Mouse (Mus musculus): ENCODE data around the gene Knstrn. TPM values are rescaled to one million over a fixed set of nuclear protein-coding genes. Genes with fewer than 3 reads are reported as not detected.

Knstrn gene
- polyA plus RNA-seq, 1 experiment from 2014 or later: 125 TPM

- no peak for ATAC-seq (ENCODE audit: insufficient number of reproducible peaks, insufficient read depth, low FRiP score, low TSS enrichment)
- H3K9me3 ChIP-seq: no peaks in the 10 kb centered on the region
- H3K4me2 ChIP-seq (replicated peaks): no peak overlapping the region
- WGBS: 94% methylated on average over 26 of the region's 26 CpGs
- no peak overlapping the region for H3K27ac ChIP-seq
- no peak overlapping the region for H3K4me3 ChIP-seq
- H3K36me3 ChIP-seq: no peaks in the 10 kb centered on the region
- H3K27me3 ChIP-seq: peaks cover 22% of the 10 kb centered on the region
- no peak overlapping the region for H3K9ac ChIP-seq
- peaks cover 11% of the 10 kb centered on the region; the same call in 1 of the 2 replicates for H3K4me1 ChIP-seq
Measured at GRCm38 (mm10) chr2:118791591-118792258, 22.1 kb upstream of the Knstrn start.

- Histone ChIP-seq H3K27me3 (peaks cover 22% of the 10 kb centered on the region), H3K4me2 (replicated peaks) (no peak overlapping the region), H3K36me3 (no peaks in the 10 kb centered on the region), H3K4me3 (no peak overlapping the region), H3K9ac (no peak overlapping the region), H3K27ac (no peak overlapping the region), H3K4me1 (peaks cover 11% of the 10 kb centered on the region; the same call in 1 of the 2 replicates), H3K9me3 (no peaks in the 10 kb centered on the region)
- no peak for ATAC-seq (ENCODE audit: insufficient number of reproducible peaks, insufficient read depth, low FRiP score, low TSS enrichment)
- 76% methylated on average over 4 of the region's 4 CpGs for WGBS
Measured at GRCm38 (mm10) chr2:118792259-118792613, 21.6 kb upstream of the Knstrn start.

GRCm38 (mm10) chr2:118793636-118794035, 20.2 kb upstream of the Knstrn start:
- ATAC-seq (ENCODE audit: insufficient number of reproducible peaks, insufficient read depth, low FRiP score, low TSS enrichment): no peak
- WGBS: 78% methylated on average over 4 of the region's 4 CpGs
- no peak overlapping the region for H3K27ac ChIP-seq
- no peak overlapping the region for H3K4me3 ChIP-seq
- no peak overlapping the region for H3K9ac ChIP-seq
- no peaks in the 10 kb centered on the region for H3K9me3 ChIP-seq
- H3K4me2 ChIP-seq (replicated peaks): no peak overlapping the region
- peaks cover 11% of the 10 kb centered on the region; the same call in 1 of the 2 replicates for H3K4me1 ChIP-seq
- H3K36me3 ChIP-seq: no peaks in the 10 kb centered on the region
- H3K27me3 ChIP-seq: peaks cover 22% of the 10 kb centered on the region

DNA sequence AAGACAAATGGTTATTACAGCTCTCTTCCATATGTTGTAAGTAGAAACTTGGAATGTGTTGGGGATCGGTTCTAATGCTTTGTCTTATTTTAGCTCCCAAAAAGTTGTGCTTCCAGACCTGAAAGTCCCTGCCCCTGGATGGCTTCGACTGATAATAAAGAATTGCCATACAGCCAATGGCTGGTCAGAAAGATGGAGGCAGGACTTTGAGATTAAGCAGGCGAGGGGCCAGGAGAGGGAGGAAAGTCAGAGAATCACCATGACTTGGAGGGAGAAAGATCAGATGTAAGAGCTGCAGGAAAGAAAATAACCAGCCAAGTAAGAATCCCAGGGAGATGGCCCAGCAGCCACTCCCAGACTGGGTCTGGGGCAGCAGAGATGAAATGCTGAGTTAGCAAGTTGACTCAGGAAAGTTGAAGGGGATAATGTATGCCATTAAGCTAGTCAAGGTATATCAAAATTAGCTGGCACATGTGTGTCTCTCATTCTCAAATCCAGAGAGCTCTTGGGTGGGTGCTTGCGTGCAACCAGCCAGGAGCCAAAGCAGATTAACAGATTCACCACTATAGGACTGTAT, 11.2 kb upstream of the Knstrn start:
- H3K27me3 ChIP-seq: no peaks in the 10 kb centered on the region
- H3K4me3 ChIP-seq: no peak overlapping the region
- no peaks in the 10 kb centered on the region for H3K9me3 ChIP-seq
- 74% methylated on average over 4 of the region's 4 CpGs for WGBS
- H3K9ac ChIP-seq: no peak overlapping the region
- no peak overlapping the region for H3K27ac ChIP-seq
- H3K4me1 ChIP-seq: no peaks in the 10 kb centered on the region
- no peaks in the 10 kb centered on the region for H3K36me3 ChIP-seq
- no peak for ATAC-seq (ENCODE audit: insufficient number of reproducible peaks, insufficient read depth, low FRiP score, low TSS enrichment)
- no peak overlapping the region for H3K4me2 ChIP-seq (replicated peaks)

DNA sequence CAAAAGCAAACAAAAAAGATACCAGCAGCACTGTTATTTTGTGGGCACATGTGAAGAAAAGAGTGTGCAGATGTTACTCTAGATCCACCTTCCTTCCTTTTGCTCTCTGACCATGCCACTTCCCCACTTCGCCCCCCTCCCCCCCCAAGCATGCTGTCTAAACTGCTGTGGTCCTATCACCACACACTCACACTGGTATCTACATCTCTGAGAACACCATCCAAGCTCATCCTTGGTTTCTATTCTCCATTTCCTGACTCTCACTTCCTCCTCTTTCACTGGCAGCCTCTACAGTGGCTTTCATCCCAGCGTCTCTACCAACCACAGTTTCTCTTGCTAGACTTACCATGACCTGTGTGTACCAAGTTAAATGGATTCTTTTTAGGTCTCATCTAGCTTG, 9.3 kb upstream of the Knstrn start:
- Histone ChIP-seq H3K27ac (no peak overlapping the region), H3K4me2 (replicated peaks) (no peak overlapping the region), H3K36me3 (no peaks in the 10 kb centered on the region), H3K27me3 (no peaks in the 10 kb centered on the region), H3K4me1 (no peaks in the 10 kb centered on the region), H3K4me3 (no peak overlapping the region), H3K9ac (no peak overlapping the region), H3K9me3 (no peaks in the 10 kb centered on the region)
- ATAC-seq (ENCODE audit: insufficient number of reproducible peaks, insufficient read depth, low FRiP score, low TSS enrichment): no peak
- 68% methylated on average over 2 of the region's 2 CpGs for WGBS

DNA sequence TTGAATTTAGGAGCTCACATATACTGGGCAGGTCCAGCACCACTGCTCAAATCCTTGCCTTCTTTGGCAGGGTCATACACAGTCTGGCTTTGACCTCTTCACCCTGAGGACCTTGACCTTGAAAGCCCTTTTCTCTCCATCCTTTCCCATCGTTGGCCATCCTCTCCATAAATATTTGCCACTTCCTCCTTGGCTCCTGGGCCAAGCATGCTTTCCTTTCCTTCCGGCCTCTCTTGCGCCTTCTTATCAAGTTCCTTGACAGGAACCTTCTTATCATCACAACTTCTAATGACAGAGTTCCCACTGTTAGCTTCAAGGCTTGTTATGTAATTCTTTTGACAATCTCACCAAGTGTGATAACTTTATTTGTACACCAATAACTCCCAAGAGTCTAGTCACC, 8.7 kb upstream of the Knstrn start:
- Histone ChIP-seq H3K4me2 (replicated peaks) (no peak overlapping the region), H3K36me3 (no peaks in the 10 kb centered on the region), H3K4me1 (no peaks in the 10 kb centered on the region), H3K27me3 (no peaks in the 10 kb centered on the region), H3K4me3 (no peak overlapping the region), H3K27ac (no peak overlapping the region), H3K9ac (no peak overlapping the region), H3K9me3 (no peaks in the 10 kb centered on the region)
- ATAC-seq (ENCODE audit: insufficient number of reproducible peaks, insufficient read depth, low FRiP score, low TSS enrichment): no peak
- WGBS: 71% methylated on average over 3 of the region's 3 CpGs

DNA sequence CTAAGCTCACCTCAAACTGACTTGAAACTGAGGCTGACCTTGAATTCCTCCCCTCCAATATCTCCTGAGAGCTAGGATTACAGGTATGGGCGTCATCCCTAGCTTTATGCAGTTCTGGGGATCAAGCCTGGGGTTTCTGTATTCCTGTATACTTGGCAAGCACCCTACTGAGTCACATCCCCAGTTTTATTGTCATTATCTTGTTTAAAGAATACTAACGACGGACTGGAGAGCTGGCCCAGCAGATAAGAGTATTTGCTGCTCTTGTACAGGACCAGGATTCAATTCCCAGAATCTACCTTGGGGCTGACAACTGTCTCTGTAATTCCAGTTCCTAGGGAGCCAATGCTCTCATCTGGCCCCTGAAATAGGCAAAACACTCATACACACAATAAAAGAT, 8.0 kb upstream of the Knstrn start:
- no peak for ATAC-seq (ENCODE audit: insufficient number of reproducible peaks, insufficient read depth, low FRiP score, low TSS enrichment)
- Histone ChIP-seq H3K4me1 (no peaks in the 10 kb centered on the region), H3K27ac (no peak overlapping the region), H3K27me3 (no peaks in the 10 kb centered on the region), H3K36me3 (no peaks in the 10 kb centered on the region), H3K9ac (no peak overlapping the region), H3K4me3 (no peak overlapping the region), H3K4me2 (replicated peaks) (no peak overlapping the region), H3K9me3 (no peaks in the 10 kb centered on the region)
- 51% methylated on average over 3 of the region's 3 CpGs for WGBS

DNA sequence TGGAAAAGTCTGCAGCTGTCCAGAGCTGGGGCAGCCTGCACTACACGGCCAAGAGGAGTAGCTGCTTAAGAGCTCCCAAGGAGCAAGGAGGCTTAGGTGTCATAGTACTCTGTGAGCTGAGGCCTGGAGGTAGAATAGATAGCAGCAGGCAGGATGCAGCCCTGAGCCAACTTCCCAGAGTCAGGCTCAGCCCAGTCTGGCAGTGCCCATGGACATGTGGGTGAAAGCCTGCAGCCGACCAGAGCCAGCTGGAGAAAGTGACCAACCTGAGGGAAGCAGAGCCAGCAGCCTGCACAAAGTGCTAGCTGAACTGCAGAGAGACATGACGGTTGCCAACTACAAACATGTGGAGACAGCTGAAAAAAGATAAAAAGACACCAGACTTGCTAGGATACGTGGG, 6.9 kb upstream of the Knstrn start:
- Histone ChIP-seq H3K27ac (no peak overlapping the region), H3K4me2 (replicated peaks) (no peak overlapping the region), H3K36me3 (no peaks in the 10 kb centered on the region), H3K9ac (no peak overlapping the region), H3K4me3 (no peak overlapping the region), H3K9me3 (no peaks in the 10 kb centered on the region), H3K27me3 (no peaks in the 10 kb centered on the region), H3K4me1 (no peaks in the 10 kb centered on the region)
- ATAC-seq (ENCODE audit: insufficient number of reproducible peaks, insufficient read depth, low FRiP score, low TSS enrichment): no peak
- 61% methylated on average over 4 of the region's 4 CpGs for WGBS

- Histone ChIP-seq H3K27ac (no peak overlapping the region), H3K4me3 (no peak overlapping the region), H3K9ac (no peak overlapping the region), H3K4me2 (replicated peaks) (no peak overlapping the region), H3K27me3 (no peaks in the 10 kb centered on the region), H3K4me1 (peaks cover 13% of the 10 kb centered on the region), H3K9me3 (no peaks in the 10 kb centered on the region), H3K36me3 (no peaks in the 10 kb centered on the region)
- no peak for ATAC-seq (ENCODE audit: insufficient number of reproducible peaks, insufficient read depth, low FRiP score, low TSS enrichment)
- 10% methylated on average over 2 of the region's 2 CpGs for whole genome bisulfite sequencing
Measured at GRCm38 (mm10) chr2:118810861-118811260, 2.9 kb upstream of the Knstrn start.

DNA sequence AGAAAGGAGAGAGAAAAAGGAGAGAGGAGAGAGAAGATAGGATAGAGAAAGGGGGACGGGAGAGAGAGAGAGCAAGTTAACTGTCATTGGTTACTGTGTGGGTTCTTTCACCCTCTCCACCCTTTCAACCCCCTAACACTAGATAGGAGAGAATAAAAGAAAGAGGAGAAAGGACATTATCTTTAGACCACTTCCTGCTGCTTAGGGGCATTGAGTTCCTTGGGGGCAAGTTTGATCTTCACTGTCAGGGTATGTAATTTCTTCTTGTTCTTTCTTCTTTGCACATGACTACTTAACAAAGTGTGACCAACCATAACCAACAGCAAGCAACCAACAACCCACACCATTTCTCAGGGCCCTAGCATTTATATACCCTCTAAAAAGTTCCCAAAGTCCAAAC, 1.1 kb upstream of the Knstrn start:
- H3K36me3 ChIP-seq: peaks cover 7% of the 10 kb centered on the region
- 61% methylated on average over 1 of the region's 1 CpGs for WGBS
- H3K4me1 ChIP-seq: peaks cover 13% of the 10 kb centered on the region
- H3K4me2 ChIP-seq (replicated peaks): no peak overlapping the region
- ATAC-seq (ENCODE audit: insufficient number of reproducible peaks, insufficient read depth, low FRiP score, low TSS enrichment): no peak
- H3K9ac ChIP-seq: no peak overlapping the region
- no peaks in the 10 kb centered on the region for H3K27me3 ChIP-seq
- H3K27ac ChIP-seq: no peak overlapping the region
- no peak overlapping the region for H3K4me3 ChIP-seq
- no peaks in the 10 kb centered on the region for H3K9me3 ChIP-seq

- ATAC-seq (ENCODE audit: insufficient number of reproducible peaks, insufficient read depth, low FRiP score, low TSS enrichment): no peak
- no peaks in the 10 kb centered on the region for H3K27me3 ChIP-seq
- H3K4me2 ChIP-seq (replicated peaks): no peak overlapping the region
- H3K36me3 ChIP-seq: peaks cover 62% of the 10 kb centered on the region
- 91% methylated on average over 5 of the region's 5 CpGs for WGBS
- no peaks in the 10 kb centered on the region; the same call in 1 of the 2 replicates for H3K9me3 ChIP-seq
- H3K9ac ChIP-seq: no peak overlapping the region
- no peaks in the 10 kb centered on the region for H3K4me1 ChIP-seq
- H3K4me3 ChIP-seq: no peak overlapping the region
- H3K27ac ChIP-seq: no peak overlapping the region
Measured at GRCm38 (mm10) chr2:118822800-118823199, 9.0 kb downstream of the Knstrn start.

DNA sequence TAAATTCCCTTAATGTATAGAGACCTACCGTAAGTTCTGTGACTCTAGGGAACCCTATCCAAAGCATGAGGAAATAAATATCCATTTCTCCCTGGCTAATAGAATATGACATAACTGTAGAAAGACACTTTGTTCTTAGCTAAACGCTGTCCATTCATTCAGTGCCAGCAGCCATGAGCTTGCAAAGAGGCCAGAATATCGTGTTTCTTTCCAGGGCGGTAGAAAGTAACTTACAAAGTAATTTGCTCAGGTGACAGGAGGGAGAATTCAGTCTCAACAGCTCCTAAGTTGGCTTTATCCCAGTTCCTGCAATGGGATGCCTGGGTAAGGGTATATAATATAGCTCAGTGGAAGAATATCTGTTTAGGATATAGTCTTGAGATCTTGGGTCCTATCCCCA, 10.6 kb downstream of the Knstrn start:
- Histone ChIP-seq H3K27me3 (no peaks in the 10 kb centered on the region), H3K4me1 (no peaks in the 10 kb centered on the region), H3K9me3 (no peaks in the 10 kb centered on the region; the same call in 1 of the 2 replicates), H3K36me3 (peaks cover 54% of the 10 kb centered on the region), H3K4me2 (replicated peaks) (no peak overlapping the region), H3K4me3 (no peak overlapping the region), H3K9ac (no peak overlapping the region), H3K27ac (no peak overlapping the region)
- 87% methylated on average over 4 of the region's 4 CpGs for WGBS
- ATAC-seq (ENCODE audit: insufficient number of reproducible peaks, insufficient read depth, low FRiP score, low TSS enrichment): no peak

Measured in embryonic facial prominence, embryonic 12.5 days (tissue).